Mouse (Mus musculus) cerebellum, adult 11-12 months (tissue): ENCODE data around the gene Mtcl1.

Experiments used
- DNase-seq: peaks from one replicate; pipeline ENCODE4 v3.0.0; 2022

Gene Mtcl1

DNA sequence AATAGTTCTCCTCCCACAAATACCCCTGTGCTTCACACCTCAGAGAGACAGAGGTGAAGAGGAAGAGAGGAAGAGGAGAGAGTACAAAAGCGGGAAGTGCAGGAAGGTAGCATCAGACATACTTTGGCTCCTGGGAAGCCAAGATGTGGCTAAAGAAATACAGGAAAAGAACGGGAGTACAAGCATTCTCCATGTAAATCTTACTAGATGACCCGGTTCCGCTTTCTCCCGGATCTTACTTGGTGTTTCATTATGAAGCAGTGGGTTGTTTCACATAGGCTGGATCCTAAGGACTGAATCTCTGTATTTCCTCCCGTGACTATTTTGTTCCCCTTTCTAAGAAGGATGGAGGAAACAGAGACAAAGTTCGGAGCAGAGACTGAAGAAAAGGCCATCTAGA lies 43.9 kb downstream of the Mtcl1 start:
- DNase-seq, result no peak

DNA sequence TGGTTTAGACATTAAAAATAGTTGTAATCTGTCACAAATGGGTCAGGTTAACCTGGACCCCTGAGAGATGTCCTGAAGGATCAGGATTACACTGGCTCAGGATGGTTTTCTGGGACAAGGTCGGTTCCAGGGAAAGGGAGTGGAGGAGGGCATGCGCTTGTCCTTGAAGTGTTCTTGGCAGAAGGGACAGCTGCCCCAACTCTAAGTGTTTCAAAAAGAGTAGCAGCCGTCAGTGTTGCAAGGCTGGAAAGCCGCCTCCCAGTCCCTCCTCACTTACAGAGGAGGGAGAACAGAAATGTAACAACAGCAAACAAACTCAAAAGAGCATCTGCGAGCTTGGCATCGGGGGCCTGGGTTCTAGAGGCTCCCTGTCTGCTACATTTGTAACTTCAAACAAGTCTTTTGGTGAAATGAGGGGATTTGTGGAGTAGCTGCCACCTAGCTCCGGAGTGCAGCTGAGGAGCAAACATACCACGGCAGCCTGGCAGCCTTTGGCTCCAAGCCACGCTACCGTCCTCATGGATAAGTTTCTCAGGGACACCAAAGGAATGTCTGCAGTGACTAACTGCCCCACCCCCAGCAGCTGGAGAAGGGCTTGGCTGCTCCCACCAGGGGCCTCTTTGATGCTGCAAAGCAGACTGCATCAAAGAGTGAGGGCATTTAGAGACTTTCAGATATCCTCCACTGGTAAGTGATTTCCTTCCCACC lies 44.5 kb downstream of the Mtcl1 start:
- DNase-seq, result peak; percentile 61

DNA sequence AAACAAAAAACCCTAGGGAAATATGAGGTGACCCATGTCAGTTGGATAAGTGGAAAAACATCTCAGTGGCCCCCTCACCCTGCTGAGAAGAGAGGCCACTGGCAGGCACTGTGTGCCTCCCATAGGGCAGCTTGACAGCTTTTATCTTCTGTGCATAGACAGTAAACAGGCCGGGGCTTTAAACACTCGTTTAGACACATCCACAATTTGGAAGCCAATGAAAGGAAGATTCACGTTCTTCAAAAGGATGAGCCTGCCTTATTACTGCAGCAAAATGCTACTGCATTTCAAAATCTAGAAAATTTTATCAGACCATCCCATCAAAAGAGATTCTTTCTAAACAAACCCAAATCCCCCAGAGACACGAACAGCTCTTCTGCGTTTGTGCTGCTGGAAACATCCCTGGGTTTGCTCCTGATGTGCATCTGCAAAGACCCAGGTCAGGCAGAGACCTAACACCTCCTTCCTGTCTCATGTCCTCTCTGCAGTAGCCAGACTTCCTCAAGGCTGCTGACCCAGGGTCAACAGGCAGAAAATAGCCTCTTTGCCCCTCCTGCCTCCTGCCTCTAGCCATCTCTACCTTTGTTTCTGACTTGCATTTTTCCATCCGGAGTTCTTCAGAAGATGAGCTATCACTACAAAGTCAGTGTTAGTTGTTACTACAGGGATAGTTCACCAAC lies 46.6 kb downstream of the Mtcl1 start:
- DNase-seq, result no peak

DNA sequence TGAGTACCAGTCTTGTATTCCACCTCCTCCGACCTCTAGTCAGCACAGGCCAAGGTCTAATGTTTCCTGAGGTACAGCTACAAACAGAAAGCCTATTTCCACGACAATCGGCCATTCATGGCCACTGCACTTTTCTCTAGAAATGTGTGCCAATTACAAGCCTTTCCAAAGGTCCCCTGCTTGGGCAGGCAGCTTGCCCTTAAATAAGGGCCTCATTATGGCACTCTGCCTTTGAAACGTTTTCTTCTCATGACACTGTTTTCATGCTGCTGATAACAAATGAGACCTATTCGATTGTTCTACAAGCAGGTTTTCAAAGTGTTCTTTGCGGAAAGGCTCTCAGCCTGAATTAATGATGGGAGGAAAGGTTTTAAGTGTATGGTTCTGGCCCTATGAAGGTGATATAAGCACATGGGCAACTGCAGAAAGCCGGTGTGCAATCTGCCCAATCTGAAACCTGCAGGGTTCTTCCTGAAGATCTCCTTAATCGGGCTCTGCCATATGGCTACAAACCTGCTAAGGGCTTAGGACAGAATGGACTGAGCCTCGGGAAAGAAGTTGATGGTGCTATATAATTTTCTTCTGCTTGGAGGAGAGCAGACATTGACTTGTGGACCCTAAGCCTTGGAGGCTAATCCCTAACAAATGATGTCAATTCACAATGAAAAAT lies 47.8 kb downstream of the Mtcl1 start:
- peak; percentile 90 for DNase-seq

DNA sequence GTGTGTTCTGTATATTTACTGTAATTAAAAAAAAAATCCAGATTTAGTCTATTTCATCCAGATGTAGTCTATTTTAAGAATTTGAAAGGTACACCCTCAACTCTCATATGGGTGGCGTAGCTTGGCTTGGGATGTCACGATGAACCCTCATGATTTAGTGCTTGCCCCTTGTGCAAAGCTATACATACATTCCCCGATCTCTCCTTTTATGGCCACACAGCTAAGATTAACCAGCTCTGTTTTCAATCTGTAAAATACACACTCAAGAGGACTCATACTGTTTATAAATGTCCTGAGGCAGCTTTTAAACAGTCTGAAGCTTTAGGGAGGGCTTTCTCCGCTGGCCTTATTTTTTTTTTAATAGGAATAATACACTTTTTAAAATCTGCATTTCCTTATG lies 49.8 kb downstream of the Mtcl1 start:
- no peak for DNase-seq

DNA sequence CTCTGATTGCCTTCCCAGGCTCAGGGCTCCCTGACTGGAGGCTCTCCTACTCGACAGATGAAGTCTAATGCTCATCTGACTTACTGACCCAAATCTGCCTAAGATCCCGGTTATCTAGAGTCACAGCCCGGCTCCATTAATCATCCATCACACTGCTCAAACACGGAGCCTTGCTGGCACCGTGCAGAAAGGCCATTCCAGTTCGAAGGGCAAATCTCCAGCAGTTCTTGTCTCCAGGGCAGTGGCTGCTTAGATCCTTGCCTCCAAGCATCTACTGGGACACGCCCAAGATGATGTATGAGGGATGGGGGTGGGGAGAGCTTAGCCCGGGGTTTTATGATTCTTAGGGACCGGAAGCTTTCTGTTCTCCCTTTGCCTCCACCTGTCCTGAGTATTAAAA lies 55.0 kb downstream of the Mtcl1 start:
- no peak for DNase-seq

DNA sequence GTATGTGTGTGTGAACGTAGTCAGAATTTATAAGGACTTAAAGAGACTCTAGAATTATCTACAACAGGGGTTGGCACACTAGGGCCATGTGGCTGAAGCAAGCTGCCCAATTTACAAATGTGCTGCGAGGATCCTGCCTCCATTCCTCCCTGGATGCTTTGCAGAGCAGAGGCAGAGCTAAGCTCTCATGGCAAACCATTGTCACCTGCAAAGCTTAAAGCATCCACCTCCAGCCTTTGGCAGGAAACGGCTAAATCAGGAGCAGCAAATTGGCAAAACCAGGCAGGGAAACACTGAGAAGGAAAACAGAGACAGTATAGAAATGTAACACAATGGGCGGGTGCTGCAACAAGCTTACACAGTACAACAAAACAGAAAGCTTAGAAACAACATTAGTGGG lies 61.2 kb downstream of the Mtcl1 start:
- DNase-seq, result no peak

DNA sequence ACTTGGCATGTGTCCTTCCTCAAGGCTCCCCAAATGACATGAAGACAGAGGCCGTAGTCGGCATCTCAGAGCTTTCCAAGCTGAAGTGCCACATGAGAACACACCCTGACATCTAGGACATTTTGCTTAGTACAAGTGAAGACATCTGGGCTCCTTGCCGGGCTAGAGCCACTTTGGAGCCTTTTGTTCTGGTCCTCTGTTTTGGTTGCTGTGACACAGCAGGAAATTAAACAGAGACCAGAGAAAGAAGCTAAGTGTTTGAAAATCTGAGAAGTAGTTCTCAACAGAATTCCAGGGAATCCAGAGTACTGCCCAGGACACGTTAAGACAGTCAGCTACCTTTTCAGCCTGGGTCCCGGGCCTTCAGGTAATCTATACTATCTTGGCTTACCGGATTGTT lies 68.2 kb downstream of the Mtcl1 start:
- DNase-seq, result no peak

DNA sequence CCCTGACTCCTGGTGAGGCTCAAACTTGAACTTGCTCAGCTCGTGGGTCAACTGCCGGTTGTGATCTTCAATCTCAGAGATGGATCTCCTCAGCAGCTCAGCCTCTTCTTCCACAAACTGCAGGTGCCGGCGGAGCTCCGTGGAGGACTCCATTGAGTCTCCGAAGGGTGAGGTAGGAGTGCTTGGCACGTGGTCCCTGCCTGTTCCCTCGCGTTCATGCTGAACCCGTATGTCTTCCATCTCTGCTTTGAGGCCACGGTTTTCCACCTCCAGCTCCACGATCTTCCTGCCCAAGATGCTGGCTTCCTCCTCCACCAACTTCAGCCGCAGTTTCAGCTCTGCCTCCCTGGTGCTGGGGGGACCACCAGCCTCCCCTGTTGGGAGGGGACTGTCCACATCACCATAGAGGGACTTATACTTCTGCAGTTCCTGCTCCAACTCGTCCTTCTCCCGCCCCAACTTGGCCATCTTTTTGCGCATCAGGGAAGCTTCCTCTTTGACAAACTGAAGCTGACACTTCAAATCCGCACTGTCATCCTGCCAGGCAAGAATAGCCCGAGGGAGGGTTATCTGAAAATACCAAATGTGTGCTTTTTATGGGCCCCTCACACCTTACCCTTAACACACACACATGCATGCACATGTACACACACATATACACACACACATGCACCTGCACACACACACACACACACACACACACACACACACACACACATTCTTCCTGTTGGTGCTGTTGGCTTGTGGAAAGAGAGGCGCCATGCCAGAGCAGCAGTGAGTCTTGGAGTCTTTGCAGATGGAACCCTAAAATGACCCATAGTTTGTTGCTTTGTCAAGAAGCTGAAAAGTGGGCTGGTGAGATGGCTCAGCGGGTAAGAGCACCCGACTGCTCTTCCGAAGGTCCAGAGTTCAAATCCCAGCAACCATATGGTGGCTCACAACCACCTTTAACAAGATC lies 69.4 kb downstream of the Mtcl1 start:
- peak; percentile 85 for DNase-seq

DNA sequence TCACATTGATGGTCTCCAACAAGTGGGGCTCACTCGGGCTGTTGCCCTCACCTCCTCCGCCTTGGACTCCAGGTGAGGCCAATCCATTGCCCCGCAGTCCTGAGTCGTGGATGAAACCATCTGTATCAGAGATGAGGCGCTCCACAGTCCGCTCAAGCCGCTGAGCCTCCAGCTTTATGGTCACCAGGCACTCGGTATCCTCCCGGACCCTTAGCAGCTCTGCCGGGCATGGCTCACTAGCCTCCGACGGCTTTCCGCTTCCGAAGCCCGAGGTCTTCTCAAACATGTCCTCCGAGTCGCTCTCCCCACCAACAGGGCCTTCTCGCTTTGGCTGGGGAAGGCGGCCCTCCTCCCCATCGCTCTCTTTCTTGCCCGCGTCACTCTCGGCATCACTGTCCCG lies 70.2 kb downstream of the Mtcl1 start:
- DNase-seq, result no peak

DNA sequence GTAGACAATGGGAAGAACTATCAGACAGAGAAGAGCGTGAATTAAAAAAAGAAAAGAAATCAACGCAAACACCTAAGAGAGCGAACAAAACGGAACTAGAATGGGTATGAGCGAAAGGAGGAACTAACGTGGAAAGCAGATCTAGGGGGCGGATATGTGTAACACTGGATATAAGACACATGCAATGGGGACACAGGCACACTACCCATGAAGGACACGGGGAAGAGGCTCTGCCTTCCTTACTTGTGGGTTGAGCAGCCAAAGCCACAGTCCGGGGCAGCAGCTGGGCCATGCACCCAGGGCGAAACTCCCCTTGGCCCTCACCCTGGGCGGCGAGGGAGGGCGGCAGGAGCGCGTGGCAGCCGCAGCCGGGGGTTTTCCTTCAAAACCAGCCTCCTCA lies 71.4 kb downstream of the Mtcl1 start:
- DNase-seq, result no peak

DNA sequence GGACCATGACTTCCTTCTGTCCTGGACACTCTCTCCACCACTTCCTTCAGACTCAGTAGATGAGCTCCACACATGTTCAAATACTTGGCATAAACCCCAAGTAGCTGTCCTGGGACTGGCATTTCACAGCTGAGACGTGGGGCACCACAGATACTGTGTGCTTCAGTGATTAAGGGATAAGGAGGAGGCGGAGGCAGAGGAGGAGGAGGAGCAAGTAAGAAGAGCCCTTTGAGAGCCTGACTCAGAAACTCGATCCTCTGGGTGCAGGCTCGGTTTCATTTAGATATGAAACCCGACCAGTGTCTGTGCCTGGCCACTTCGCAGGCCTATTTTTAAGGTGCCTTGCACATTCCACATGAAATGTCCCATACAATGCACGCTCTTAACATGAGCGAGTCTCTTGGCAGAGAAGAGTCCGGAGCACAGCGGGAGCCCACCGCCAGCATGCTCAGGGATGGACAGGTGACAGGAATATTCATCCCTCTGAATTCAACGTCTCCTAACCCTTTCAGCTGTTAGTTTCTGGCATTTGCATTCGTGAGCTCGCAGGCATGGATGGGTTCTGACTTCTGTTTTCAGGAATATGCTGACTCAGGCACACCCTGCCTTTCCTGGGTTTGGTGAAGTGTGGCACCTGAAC lies 74.8 kb downstream of the Mtcl1 start:
- peak; percentile 79 for DNase-seq

DNA sequence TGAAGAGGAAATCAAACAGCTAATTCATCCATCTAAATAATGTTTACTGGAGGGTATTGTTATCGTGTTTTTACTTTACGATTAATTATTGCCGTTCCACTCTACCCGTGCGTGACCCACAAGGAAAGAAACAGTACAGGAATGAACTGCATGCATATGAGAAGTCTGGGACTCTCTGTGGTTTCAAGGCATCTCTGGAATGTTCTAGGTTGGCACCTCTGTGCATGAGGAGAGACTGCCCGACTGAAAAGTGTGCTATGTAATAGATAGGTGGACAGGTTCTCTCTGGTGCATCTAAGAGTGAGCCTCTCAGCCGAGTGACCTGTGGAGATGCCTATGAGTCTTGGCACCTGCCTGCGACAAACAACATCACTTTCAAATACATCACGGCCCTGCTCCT lies 78.7 kb downstream of the Mtcl1 start:
- no peak for DNase-seq

DNA sequence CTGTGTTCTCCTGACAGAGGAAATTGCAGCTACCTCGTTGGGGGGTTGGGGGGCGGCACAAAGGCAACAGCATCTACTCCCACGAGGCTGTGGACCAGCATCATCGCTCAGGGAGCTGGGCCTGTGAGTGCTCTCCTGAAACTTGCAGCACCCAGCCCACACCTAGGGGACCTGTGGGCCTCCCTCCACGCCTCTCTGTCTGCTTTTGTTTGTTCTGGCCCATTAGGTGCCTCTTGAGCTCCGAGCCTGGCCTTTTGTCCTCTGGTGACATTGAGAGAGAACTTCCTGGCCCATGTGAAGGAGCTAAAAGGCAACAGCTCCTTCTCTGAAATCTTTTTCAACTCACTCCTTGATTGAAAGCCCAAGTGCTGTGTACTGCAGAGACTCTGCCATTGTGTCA lies 79.8 kb downstream of the Mtcl1 start:
- no peak for DNase-seq

DNA sequence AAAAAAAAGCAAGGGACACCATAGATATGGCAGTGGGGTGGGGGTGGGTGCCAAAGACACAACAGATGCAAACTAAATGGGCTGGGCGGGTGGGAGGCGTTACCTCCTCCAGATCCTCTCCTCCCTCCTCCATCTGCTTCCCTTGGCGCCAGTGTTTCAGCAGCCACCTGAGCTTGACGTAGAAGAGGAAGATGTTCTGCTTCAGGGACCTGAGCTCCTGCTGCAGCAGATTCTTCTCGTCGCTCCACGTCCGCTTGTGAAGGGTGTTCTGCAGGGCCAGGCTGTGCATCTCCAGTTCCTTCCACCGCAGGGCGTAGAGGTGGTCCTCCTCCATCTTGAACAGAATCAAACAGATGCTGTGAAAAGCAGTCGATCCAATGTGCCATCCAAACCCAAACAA lies 81.4 kb downstream of the Mtcl1 start:
- DNase-seq, result no peak

DNA sequence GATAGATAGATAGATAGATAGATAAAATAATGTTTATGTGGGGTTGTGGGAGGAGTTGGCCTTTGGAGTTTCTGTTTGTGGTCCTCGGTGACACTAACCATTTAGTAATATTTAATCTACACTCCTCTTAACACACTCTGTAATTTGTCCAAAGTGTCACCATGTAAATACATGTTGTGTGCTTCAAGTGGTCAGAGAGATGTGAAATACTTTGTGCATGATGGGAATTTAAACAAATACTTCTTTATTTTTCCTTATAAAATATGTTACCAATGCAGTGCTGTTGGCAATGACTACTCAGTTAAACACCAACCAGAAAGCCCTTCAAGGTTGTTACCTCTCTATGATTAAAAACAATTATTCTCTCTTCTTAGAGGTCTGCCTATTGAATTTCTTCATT lies 83.9 kb downstream of the Mtcl1 start:
- no peak for DNase-seq

DNA sequence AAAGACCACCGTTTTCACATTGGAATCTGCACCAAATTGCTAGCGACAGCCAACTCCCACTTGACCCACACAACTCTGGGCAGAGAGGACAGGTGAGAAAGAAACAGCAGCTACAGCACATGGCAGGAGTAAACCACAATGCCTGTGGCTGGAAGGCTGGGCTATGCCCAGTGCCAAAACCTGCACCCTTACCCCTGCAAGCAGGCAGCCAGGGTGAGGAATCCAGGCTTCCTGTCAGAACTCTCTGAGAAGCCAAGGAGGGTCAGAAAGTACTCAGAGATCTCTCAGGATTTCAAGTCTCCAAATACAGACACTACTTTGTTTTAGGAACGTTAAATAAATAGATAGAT lies 84.3 kb downstream of the Mtcl1 start:
- DNase-seq, result no peak

DNA sequence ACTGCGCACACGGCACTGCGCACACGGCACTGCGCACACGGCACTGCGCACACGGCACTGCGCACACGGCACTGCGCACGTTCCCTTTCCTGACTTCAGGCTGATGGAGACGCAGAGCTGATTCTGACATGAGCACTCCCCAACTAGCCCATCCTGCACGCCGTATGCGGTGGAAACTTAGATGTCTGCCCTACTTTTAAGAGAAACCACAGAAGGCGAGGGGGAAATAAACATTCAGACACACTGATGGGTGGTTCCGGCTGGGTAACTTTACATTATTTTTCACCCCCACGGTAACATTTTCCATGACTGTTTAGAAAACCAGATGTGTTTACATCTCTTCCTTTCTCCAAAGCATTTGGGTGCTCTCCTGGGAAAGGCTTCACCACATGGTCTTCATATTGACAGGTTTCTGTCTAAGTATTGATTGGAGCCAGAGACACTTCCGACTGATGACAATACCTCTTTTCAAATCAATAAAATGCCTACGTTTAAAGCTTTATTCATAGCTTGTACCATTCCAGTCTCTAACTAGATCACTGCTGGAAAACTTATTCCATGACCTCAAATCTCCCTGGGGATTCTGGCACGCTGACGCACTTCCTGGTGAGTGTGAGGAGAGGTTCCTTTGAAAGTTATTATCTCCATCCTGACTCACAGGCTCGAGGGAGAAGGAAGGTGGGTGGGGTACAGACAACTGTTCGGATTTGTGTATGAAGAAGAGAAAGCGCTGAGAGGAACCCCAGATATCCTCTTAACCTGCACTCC lies 84.8 kb downstream of the Mtcl1 start:
- no peak for DNase-seq

DNA sequence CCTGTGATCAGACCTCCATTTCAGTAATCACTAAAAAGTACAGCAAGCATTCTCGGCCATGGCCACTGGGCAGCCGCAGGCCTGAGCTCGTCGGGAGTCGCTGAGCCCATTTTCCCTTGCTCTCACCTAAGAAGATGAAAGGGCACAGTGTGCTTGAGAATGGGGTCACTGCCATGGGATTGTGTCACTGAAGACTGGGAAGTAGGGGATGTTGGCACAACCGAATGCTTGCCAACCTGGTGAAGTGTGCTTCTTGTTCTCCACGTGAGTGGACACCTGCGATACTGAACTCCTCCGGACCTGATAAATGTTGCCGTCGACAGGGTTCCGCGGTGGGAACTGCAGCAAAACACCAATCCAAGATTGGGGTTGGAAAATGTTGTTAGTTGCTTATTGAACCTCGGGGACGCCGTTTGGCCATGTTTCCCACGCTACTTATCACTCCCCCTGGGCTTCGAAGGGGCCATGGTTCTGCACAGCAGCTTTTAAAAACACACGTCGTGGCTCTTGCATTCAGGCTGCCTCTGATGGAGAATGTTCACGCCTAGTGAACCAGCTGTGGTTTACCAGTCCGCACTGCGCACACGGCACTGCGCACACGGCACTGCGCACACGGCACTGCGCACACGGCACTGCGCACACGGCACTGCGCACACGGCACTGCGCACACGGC lies 85.6 kb downstream of the Mtcl1 start:
- DNase-seq, result no peak

DNA sequence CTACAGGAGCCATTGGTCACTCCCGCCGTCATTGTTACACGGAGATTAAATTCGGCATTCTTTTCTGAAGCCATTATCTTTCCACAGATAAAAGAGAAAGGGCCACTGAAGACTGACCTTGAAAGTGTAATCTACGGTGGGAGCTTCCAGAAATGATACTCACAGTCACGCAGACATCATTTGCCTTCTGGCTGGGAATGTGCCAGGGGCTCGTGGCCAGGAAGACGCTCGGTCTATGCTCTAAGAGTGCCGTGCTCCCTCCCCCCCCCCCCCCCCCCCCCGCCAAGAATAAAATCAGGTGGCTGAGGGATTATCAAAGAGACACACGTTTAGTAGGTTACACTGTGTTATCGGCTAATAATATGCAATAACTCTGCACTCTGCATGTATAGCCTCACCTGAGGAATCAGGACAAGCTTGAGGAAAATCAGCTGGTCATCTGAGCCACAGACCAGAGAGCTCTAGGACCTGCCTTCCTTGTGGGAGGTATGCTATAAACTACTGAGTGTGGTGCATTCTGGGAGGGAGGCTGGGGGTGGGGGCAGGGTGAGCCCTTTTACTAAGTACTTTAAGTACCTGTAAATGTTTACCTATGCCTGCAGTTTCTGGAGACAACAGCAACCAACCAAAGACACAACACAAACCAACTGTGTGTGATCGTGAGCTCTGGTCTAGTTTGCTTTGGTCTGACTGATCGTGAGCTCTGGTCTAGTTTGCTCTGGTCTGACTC lies 87.1 kb downstream of the Mtcl1 start:
- no peak for DNase-seq
